Mouse (Mus musculus) liver, adult 2 months (tissue): ENCODE measurements around the gene Snhg11.

Source experiments
- CTCF ChIP-seq: fragments of 200-500 bp; IDR thresholded peaks from 2 replicates; pipeline ENCODE4 v1.5.1; 2011; ENCODE audit warnings: low read depth, low read length, control low read depth
- POLR2A ChIP-seq: fragments of 200-500 bp; IDR thresholded peaks from 2 replicates; pipeline ENCODE4 v1.6.1; 2011; ENCODE audit warnings: low read length, control low read depth; ENCODE audit not compliant: insufficient read depth; ENCODE audit errors: extremely low read depth

DNA sequence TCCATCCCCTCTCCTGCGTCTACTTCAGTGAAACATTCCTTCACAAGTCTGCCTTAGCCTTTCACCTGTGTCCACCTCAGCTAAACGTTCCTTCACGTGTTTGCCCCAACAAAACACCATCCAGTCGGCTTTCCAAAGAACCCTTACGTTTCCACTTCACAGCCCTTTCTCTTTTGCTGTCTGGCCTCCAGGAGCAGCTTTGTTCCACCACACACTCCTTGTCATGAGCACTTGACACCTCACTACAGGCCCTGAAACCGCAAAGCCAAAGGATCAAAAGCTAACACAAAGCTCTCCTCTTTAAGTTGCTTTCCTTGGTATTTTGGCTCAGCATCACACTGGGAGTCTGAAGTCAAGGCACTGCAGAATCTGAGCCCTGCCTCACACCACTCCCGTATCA, 1.9 kb upstream of the Snhg11 start:
- no peak for TF ChIP-seq POLR2A
- no peak for TF ChIP-seq CTCF
